Mouse (Mus musculus) heart, postnatal 36 days (tissue): ENCODE data around the gene Chst5. TPM values are rescaled to one million over a fixed set of nuclear protein-coding genes. Genes with fewer than 3 reads are reported as not detected.
"Not testable (repeated sequence)": the region's sequence is repeated elsewhere in the genome, so short reads cannot be mapped to it uniquely, and the experiment has no call there.

Experiments
- DNase-seq, 2 experiments: peaks; one replicate each; pipeline ENCODE4 v3.0.0; 2021 to 2022
- intact Hi-C: fragments of 180-260 bp; cut with DNase I; formaldehyde crosslinking; loops from one replicate; pipeline ENCODE4 v1.15.1; 2025
- total RNA-seq, 2 experiments: library from RNA; stranded (reverse); gene quantifications; 2 replicates each; pipeline ENCODE4 v1.2.3; 2021

Chst5 gene
- total RNA-seq, 2 experiments from 2014 or later, result not detected

- DNase-seq, result no peak
- intact Hi-C loops, result loop anchor here (5.0 kb wide), 1 partner anchor 39 kb away; no protein-coding TSS in a partner anchor
Measured at GRCm38 (mm10) chr8:111883615-111884014, 26.6 kb downstream of the Chst5 start.

GRCm38 (mm10) chr8:111881591-111881990, 28.7 kb downstream of the Chst5 start:
- intact Hi-C loops, result loop anchor here (1.0 to 5.0 kb wide), 3 partner anchors 41 to 153 kb away; no protein-coding TSS in a partner anchor
- peak; percentile 42 to 55 for DNase-seq

GRCm38 (mm10) chr8:111877711-111878110, 32.5 kb downstream of the Chst5 start:
- intact Hi-C loops, result loop anchor here (2.0 kb wide), 2 partner anchors 23 to 55 kb away; partner anchors contain the start of genes Cfdp1 and Tmem231
- no peak for DNase-seq

- intact Hi-C loops, result loop anchor here (2.0 kb wide), 2 partner anchors 22 to 56 kb away; partner anchors contain the start of genes Cfdp1 and Tmem231
- DNase-seq, result peak; percentile 96 to 97
Measured at GRCm38 (mm10) chr8:111876355-111876948, 33.8 kb downstream of the Chst5 start, which contains the start of gene Tmem170. Tmem170 (minus strand) TSS chr8:111876750.

GRCm38 (mm10) chr8:111875758-111876157, 34.5 kb downstream of the Chst5 start:
- DNase-seq, result peak in 1 of 2 experiments; percentile 5
- intact Hi-C loops, result loop anchor here (2.0 kb wide), 2 partner anchors 21 to 57 kb away; partner anchors contain the start of genes Cfdp1 and Tmem231

GRCm38 (mm10) chr8:111871278-111871677, 39.0 kb downstream of the Chst5 start:
- intact Hi-C loops, result no loop called here
- no peak for DNase-seq

GRCm38 (mm10) chr8:111870379-111870778, 39.9 kb downstream of the Chst5 start:
- DNase-seq, result no peak
- intact Hi-C loops, result no loop called here

- no peak for DNase-seq
- intact Hi-C loops, result no loop called here
Measured at GRCm38 (mm10) chr8:111868664-111869063, 41.6 kb downstream of the Chst5 start.

- intact Hi-C loops, result no loop called here
- no peak for DNase-seq
Measured at GRCm38 (mm10) chr8:111865857-111866256, 44.4 kb downstream of the Chst5 start.

GRCm38 (mm10) chr8:111865130-111865852, 45.0 kb downstream of the Chst5 start:
- DNase-seq, result no peak
- intact Hi-C loops, result no loop called here

GRCm38 (mm10) chr8:111864648-111865047, 45.6 kb downstream of the Chst5 start:
- intact Hi-C loops, result no loop called here
- no peak for DNase-seq

- no peak for DNase-seq
- intact Hi-C loops, result no loop called here
Measured at GRCm38 (mm10) chr8:111863280-111863679, 47.0 kb downstream of the Chst5 start.

- intact Hi-C loops, result loop anchor here (2.0 kb wide), 1 partner anchor 21 kb away; the partner anchor contains the start of gene Tmem170
- no peak for DNase-seq
Measured at GRCm38 (mm10) chr8:111855977-111856376, 54.3 kb downstream of the Chst5 start.

- intact Hi-C loops, result loop anchor here (2.0 kb wide), 1 partner anchor 23 kb away; the partner anchor contains the start of gene Tmem170
- DNase-seq, result peak; percentile 93 to 94
Measured at GRCm38 (mm10) chr8:111853861-111854501, 56.3 kb downstream of the Chst5 start, which contains the start of gene Cfdp1. Cfdp1 (minus strand) TSS chr8:111854291.

GRCm38 (mm10) chr8:111853219-111853618, 57.0 kb downstream of the Chst5 start:
- DNase-seq, intact Hi-C loops: not testable (repeated sequence)

- intact Hi-C loops, result no loop called here
- DNase-seq, result no peak
Measured at GRCm38 (mm10) chr8:111846746-111847145, 63.5 kb downstream of the Chst5 start.

Other genes with a start within 250 kb of the Chst5 start
- not detected for gene Ctrb1, start 219.4 kb downstream of the Chst5 start, total RNA-seq
- 10 to 100 TPM; 18.8 to 19.1 TPM for gene Bcar1, start 166.6 kb downstream of the Chst5 start, total RNA-seq
- gene Cfdp1, start 56.2 kb downstream of the Chst5 start, total RNA-seq, result 10 to 100 TPM; 33.4 to 35.2 TPM
- gene Tmem170, start 33.7 kb downstream of the Chst5 start, total RNA-seq, result 1 to 10 TPM; 3.0 to 3.2 TPM
- 1 to 10 TPM; 1.3 to 2.6 TPM for gene Tmem231, start 23.4 kb upstream of the Chst5 start, total RNA-seq
- gene Gabarapl2, start 30.3 kb upstream of the Chst5 start, total RNA-seq, result 100 to 1,000 TPM; 128 to 138 TPM
- gene Adat1, start 81.9 kb upstream of the Chst5 start, total RNA-seq, result 1 to 10 TPM; 1.5 to 1.7 TPM
- 100 to 1,000 TPM in 1 of 2 experiments, 10 to 100 TPM in 1; 99.8 to 106 TPM for gene Kars, start 100.9 kb upstream of the Chst5 start, total RNA-seq
- 10 to 100 TPM; 11.1 to 12.0 TPM for gene Terf2ip, start 101.0 kb upstream of the Chst5 start, total RNA-seq
- gene Gm6793, start 104.6 kb upstream of the Chst5 start, total RNA-seq, result not detected